Mouse (Mus musculus): ENCODE data around the gene Ripply3.

Ripply3 gene

DNA sequence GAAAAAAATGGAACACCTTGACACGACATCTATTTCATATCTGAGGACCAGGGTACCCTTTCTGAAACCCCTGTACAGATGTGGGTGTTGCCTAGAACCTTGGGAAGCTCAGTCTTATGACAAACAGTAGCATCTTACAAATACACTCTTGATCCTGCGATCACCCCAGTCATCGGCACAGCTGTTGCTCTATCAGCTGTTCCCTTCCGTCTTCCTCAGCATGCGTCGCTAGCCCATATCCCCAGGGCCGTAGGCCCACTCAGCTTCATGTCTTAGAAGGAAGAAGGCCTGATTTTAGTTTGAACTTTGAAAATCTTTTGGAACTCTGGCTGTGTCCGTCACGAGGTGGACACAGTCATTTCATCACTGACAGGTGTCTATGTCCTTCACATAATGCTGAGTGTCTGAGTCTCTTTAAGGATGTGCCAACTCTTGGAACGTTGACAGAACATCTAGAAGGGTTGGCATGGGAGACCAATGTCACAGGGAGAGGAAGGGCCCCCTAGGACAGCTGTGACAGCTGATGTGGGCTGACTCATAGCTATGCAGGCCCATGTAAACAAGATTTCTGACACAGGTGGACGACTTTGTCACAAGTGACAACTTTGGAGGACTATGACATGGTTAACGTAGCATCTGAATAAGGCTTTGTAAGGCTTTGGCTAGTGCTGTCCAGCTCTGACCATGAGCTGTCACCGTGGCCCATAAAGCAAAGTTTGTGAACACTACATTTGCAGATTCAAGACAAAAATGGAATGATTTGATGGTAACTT lies 32.5 kb downstream of the Ripply3 start:
- no peak for DNase-seq

- DNase-seq = peak in 1 of 2 experiments; percentile 19
Measured at GRCm38 (mm10) chr16:94362174-94362873, 34.1 kb downstream of the Ripply3 start.

DNA sequence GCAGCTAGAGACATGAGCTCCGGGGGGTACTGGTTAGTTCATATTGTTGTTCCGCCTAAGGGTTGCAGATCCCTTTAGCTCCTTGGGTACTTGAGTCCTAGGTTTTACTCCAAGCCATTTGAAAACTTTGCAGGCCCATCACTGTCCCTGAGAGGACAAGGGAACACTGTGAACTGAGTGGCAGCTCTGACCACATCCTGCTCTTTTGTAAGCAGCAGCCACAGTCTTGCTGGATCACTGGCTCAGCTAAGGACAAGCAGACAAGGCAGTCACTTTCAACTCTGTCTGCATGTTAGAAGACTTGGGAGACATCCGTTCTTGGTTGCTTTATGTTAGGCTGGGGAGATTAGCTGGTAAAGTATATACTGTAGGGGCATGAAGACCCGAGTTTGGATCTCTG lies 35.6 kb downstream of the Ripply3 start:
- DNase-seq = no peak

DNA sequence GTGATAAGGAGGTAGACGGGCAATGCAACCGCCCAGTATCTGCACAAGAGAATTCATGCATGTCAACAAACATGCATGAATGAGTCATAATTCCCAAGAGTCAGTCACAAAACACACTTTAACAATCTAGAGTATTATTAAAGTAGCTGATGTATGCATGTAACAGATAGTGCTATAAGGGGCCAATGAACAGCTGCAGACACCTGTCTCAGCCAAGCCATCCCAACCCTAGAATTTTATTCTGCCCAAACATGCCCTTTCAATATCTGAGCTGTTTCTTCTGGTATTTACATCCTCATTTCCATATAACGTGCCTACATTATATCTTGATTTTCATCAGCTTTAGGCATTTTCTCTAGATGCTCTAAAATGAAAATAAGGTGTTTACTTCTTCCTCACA lies 37.2 kb downstream of the Ripply3 start:
- no peak for DNase-seq

DNA sequence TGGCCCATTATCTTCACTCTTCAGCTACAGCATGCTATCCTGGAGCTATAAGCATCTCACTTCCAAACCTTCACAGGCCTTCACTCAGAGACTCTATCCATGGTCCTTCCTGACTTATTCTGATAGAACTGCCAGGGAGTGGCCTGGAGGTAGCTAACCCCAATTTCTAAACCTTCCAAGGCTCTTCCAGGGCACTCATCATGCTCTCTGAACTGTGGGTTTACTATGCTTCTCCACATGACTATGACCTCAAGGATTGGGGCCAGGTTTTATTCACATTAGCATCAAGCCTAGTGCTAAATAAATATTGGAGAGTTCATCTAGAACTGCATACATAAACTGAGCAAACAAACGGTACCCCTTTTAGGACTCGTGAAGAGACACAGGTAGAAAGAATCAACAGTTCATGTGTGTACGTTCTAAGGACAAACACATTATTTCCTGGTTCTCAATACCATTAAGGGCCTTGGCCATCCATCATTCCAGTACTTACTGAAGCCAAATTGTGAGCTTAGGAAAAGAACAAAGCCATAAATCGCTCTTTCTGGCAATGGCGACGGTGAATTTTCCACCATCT lies 41.5 kb downstream of the Ripply3 start:
- no peak for DNase-seq

GRCm38 (mm10) chr16:94370173-94370914 lies 42.1 kb downstream of the Ripply3 start, which contains the start of gene Ttc3:
Gene Ttc3, plus strand, starts transcription at chr16:94370618.
- DNase-seq = peak; percentile 89 to 95

DNA sequence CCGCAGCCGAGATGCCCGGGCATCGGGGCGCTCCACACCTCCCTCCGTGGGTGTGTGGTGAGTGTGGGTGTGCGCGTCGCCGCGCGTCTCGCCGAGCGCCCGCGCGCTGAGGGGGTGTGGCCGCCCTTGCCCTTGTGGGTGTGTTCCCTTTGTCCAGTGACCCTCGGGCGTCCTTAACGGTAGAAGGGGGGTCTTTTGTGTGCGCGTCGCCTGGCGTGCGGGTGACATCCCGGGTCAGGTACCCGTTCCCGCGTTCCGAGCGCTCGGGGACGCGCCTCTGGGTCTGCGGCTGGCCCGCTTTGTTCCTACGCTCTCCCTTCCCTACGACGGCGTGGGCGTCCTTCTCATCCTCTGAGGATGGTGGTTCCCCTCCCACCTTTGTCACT lies 42.7 kb downstream of the Ripply3 start:
- DNase-seq = peak; percentile 74 to 84

- DNase-seq = peak; percentile 53 to 77
Measured at GRCm38 (mm10) chr16:94371301-94371931, 43.2 kb downstream of the Ripply3 start, which contains the start of gene Pigp. Gene Pigp, minus strand, starts transcription at chr16:94371842.

DNA sequence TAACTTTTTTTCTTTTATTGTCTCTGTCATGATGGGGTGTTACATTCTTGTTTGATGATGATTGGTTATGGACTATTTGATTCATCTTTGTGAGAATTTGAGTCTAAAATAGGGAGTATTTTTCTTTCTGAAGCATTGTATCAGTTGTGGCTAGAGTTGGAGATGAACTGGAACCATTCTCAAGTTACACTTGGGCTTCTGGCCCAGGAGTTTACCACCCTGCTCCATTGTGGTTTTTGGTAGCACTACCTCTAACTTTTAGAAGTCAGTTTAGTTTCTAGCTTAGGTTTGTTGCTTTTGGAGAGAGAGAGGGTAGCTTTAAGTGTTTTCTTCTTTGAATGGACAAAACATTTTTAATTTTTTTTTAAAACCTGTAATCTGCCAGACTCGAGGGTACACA lies 51.2 kb downstream of the Ripply3 start:
- no peak for DNase-seq

DNA sequence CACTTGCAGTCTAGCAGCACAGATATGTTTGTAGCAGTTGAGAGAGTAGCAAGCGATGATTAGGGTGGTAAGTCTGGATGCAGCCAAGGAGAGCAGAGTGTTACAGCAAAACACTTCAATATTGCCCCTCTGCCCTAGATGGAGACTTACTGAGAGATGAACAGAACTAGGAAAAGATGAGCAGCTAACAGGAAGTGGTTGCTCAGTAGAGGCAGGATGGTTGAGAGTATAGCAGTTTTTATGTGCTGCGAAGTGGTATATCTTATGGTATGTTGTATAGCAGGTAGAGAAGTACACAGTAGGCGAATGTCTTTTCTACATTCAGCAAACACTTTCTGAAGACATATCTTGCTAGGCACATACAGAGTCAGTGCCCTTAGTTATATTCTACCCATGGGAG lies 55.1 kb downstream of the Ripply3 start:
- no peak for DNase-seq

All from kidney, postnatal 25 days (tissue).